Mouse (Mus musculus): Measurements from ENCODE around the gene Syngr4.
"Not testable (repeated sequence)": the region's sequence is repeated elsewhere in the genome, so short reads cannot be mapped to it uniquely, and the experiment has no call there.

The Syngr4 gene

GRCm38 (mm10) chr7:45896517-45897257 lies at the start of gene Syngr4, which contains the start of gene Tmem143:
Syngr4 (minus strand) TSS chr7:45896714.
Tmem143 (plus strand) TSS chr7:45896941.
- DNase-seq (ENCODE audit: low spot score): peak; percentile 97

DNA sequence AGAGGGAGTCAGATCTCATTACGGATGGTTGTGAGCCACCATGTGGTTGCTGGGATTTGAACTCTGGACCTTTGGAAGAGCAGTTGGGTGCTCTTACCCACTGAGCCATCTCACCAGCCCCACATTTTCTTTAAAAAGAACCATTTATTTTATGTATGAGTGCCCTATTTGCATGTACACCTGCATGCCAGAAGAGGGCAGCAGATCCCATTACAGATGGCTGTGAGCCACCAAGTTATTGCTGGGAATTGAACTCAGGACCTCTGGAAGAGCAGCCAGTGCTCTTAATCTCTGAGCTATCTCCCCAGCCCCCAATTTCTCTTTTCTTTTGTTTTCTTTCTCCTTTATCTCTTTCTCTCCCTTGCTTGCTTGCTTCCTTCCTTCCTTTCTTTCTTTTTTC lies 46.8 kb upstream of the Syngr4 start:
- not testable (repeated sequence) for DNase-seq (ENCODE audit: low spot score)

DNA sequence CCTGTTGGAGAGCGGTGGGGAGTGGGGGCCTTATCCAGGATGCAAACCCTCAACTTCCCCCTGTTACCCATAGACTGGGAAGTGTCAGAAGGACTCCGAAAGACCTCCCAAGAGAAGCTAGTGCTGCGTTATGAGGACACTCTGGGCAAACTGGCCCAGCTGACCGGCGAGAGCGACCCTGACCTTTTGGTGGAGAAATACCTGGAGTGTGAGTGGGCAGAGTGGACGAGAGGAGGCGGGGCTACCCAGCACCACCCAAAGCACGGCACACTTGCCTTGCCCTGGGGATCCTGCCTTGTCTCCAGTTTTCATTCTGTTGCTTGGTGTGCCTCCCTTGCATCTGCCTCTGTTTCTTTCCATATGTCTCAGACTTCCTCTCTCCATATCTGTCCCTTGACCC lies 45.5 kb upstream of the Syngr4 start:
- DNase-seq (ENCODE audit: low spot score): no peak

- DNase-seq (ENCODE audit: low spot score): no peak
Observed at GRCm38 (mm10) chr7:45939836-45940235, 43.3 kb upstream of the Syngr4 start.

DNA sequence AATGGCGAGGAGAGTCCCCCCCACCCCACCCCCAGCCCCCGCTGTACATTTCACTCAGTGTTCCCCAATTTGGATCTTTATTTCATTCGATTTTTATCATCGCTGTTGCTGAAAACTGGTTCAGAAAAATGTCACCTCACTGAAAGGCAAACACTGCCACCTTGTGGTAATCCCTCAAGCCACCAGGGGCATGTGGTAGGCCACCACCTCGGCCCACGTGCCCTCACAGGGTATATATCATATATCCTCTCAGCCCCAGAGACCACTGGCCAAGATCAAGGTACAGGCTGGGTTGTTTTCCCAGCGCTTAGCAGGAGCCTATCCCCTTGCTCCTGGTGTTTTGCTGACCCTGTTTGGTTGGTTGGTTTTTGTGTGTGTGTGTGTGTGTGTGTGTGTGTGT lies 38.6 kb upstream of the Syngr4 start:
- DNase-seq (ENCODE audit: low spot score): peak; percentile 71

GRCm38 (mm10) chr7:45933766-45934165 lies 37.3 kb upstream of the Syngr4 start:
- DNase-seq (ENCODE audit: low spot score): not testable (repeated sequence)

DNA sequence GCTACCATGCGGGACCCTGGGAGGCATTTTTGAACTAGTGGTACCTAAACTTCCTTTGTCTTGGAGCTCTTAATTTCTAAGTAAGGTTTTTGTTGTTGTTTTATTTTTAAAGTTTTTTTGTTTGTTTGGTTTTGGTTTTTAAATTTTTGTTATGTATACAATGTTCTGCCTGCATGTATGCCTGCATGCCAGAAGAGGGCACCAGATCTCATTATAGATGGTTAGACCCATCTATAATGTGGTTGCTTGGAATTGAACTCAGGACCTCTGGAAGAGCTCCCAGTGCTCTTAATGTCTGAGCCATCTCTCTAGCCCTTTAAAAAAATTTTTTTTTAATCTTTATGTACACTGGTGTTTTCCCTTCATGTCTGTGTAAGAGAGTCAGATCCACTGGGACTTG lies 33.2 kb upstream of the Syngr4 start:
- DNase-seq (ENCODE audit: low spot score): no peak

GRCm38 (mm10) chr7:45928626-45929295 lies 32.2 kb upstream of the Syngr4 start:
- no peak for DNase-seq (ENCODE audit: low spot score)

DNA sequence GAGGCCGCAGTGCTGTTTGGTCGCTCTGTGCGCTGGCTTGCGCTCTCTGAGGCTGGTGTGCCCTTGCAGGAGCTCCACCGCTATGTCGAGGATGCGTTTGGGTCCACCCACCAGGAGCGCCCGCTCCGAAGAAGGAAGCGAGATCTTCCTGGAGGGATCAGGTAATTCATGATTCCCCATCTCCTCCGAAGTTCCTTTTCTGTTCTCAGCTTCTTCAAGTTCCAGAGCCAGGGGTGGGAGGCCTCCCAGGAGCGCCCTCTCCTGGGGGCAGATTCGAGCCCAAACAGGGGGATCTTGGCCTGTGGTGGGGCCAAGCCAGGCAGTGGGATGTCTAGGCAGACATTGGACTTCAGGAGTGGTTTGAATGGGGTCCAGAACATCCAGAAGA lies 27.9 kb upstream of the Syngr4 start:
- DNase-seq (ENCODE audit: low spot score): peak; percentile 18

GRCm38 (mm10) chr7:45923762-45924428 lies 27.4 kb upstream of the Syngr4 start, which contains the start of gene Ccdc114:
Ccdc114 (plus strand) TSS chr7:45924072.
- peak; percentile 56 for DNase-seq (ENCODE audit: low spot score)

GRCm38 (mm10) chr7:45922928-45923761 lies 26.6 kb upstream of the Syngr4 start:
- peak; percentile 96 for DNase-seq (ENCODE audit: low spot score)

GRCm38 (mm10) chr7:45921950-45922600 lies 25.6 kb upstream of the Syngr4 start:
- no peak for DNase-seq (ENCODE audit: low spot score)

DNA sequence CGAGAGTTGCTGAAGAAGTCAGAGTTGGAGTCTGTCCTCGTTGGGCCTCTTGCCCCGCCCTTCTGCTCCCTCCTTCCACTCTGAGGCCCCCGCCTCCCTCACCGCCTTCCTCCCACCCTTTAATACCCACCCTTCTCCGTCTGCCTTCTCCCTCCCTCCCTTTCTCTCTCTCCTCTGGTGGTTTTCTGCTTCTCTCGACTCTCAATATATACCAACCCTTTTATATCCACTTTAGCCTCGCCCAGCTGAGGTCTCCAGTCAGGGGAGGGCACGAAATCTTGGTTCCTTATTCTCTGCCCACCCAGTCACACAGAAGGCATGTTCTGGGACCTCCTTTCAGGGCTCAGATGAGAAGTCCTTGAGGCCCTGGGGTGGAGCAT lies 24.7 kb upstream of the Syngr4 start, which contains the start of gene Emp3:
Gene Emp3 (minus strand): TSS at position 163 of the 380 bp plus-strand sequence.
- no peak for DNase-seq (ENCODE audit: low spot score)

- peak; percentile 18 for DNase-seq (ENCODE audit: low spot score)
Observed at GRCm38 (mm10) chr7:45920583-45921241, 24.2 kb upstream of the Syngr4 start.

DNA sequence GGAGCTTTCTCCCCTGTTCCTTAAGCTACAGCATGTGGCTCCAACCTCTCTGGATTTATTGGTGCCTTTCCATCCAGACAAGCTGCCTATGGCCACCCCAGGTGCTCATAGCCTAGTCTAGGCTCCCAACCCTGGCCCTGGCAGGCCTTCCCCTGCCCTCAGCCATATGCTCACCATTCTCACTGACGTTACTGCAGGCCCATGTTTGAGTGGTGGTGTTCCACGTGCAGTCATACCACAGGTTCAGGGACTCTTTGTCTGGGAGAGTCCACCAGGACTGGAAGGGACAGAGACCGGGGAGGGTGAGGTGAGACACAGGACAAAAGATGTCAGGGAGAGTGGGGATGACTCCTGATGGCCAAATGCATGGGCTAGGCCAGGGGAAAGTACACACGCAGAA lies 23.2 kb upstream of the Syngr4 start:
- DNase-seq (ENCODE audit: low spot score): no peak

DNA sequence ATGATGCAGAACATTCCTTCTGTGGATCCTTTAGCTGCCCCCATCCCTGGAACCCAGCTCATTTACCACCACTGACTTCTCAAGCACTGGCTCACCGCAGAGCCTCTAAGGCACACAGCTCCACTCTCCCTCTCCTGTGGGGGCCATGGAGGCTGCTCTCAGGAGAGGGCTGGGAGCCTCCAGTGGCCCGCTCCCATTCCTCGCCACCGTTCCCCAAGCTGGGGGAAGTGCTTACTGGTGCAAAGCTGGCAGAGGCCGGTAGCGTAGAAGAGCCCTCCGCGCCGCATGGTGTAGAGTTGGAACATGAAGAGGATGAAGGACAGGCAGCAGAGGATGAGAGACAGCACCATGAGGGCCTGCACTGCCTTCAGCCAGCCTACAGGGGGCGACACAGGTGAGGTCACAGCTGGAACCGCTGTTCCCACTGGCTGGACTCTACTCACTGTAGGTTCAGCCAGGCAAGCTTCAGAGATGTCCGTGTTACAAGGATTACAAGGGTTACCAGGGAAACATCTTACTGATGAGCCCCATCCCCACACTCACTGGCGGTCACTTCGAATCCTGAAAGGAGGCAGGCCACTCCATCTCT lies 22.7 kb upstream of the Syngr4 start:
- DNase-seq (ENCODE audit: low spot score): no peak

- no peak for DNase-seq (ENCODE audit: low spot score)
Observed at GRCm38 (mm10) chr7:45917926-45918325, 21.4 kb upstream of the Syngr4 start.

DNA sequence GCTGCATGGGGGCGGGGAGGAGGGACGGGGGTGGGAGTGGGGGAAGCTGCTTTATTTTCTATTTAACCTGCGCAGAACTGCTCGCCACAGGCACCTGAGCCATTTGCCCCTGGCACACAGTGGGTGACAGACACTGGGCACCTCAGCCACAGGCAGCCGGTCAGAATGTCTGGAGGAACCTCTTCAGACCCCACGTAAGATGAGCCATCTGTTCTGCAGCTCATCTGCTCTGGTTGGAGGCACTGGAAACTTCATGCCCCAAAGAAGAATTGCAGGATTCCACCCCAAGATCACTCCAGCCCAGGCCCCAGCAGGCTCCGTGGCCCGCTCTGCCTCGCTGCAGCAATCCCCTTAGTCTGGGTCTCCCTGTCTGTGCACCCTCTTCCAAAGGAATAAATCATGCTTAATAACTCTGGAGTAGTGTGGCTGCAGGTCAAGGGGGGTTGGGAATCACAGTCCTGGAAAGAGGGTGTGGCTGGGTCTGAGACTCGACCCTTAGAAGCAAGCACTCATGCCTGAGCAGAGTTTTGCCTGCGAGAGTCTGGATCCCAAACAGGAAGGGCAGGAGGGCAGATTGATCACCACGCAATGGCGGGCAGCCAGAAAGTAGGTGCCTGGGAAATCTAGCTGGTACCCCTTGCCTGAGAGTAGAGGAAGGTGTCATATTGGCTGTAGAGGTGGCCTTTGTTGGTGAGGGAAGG lies 20.6 kb upstream of the Syngr4 start:
- no peak for DNase-seq (ENCODE audit: low spot score)

DNA sequence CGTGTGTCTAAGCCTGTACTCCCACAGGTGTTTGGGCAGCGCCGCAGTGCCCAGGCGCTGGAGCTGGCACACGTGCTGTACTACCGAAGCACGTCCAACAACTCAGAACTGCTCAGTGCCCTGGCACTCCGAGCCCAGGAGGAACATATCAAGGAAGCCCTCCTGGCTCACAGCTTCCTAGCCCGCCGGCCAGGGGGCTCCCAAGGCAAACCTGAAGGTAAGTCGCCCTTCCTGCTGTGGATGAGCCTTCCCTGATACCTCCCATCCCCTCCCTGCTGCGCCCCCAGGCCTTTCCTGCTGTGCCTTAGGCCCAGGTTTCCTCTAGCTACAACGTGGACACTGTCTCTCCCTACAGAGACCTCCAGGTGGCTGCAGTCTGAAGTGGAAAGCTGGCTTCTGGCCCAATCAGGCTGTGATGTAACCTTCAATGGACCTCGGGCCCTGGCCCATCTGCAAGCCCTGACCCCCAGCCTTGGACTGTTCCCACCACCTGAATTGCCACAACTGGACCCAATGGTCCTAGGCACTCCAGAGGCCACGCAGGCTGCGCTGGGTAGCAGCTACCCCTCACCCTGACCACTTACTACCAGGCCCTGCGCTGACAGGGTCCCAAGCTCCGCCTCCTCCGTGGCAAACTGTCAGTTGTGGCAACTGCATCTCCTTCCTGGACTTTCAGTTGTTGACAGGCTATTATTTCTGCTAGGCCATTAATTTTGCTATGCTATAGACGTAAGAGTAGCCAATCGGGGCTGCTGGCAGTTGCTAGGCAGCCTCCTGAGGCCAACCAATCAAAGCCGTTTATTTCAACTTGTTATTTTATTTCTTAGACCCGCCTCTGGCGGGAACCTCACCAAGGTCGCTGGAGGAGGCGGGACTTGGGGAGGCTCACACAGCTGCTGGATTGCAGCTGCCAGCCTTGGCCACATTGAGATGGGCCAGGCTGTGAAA lies 19.8 kb upstream of the Syngr4 start:
- DNase-seq (ENCODE audit: low spot score): peak; percentile 82

Data from layer of hippocampus, adult 11-12 months (tissue).